Mouse (Mus musculus) liver, embryonic 11.5 days (tissue): ENCODE data around the gene Ankrd13a. TPM values are rescaled to one million over a fixed set of nuclear protein-coding genes. Genes with fewer than 3 reads are reported as not detected.
A peak's percentile ranks its signal among the peaks of the same experiment; 100 is the strongest.

ENCODE experiments used
- ATAC-seq: fragments of 200-750 bp; cut with Nextera tagmentation; replicated peaks from 2 replicates; pipeline ENCODE4 v1.8.0; 2017; ENCODE audit warnings: moderate number of reproducible peaks, mild to moderate bottlenecking, moderate TSS enrichment, moderate library complexity; ENCODE audit not compliant: low FRiP score
- DNase-seq: peaks from one replicate; pipeline ENCODE4 v3.0.0-alpha.2; 2017; ENCODE audit warnings: low spot score
- H3K27ac ChIP-seq: fragments of 300-500 bp; sonication (generic); 2 replicates; pipeline ENCODE4 v1.5.1; 2014; ENCODE audit warnings: mild to moderate bottlenecking, low read depth, low read length, control low read depth
- H3K27me3 ChIP-seq: fragments of 300-500 bp; sonication (generic); replicated peaks from 2 replicates; pipeline ENCODE4 v1.6.1; 2014; ENCODE audit warnings: low read length, mixed read lengths; ENCODE audit not compliant: control insufficient read depth, insufficient read depth
- H3K36me3 ChIP-seq: fragments of 300-500 bp; sonication (generic); 2 replicates; pipeline ENCODE4 v1.6.1; 2014; ENCODE audit warnings: mild to moderate bottlenecking, low read length, moderate library complexity, mixed read lengths; ENCODE audit not compliant: control insufficient read depth, insufficient read depth
- H3K4me1 ChIP-seq: fragments of 300-500 bp; sonication (generic); replicated peaks from 2 replicates; pipeline ENCODE4 v1.6.1; 2014; ENCODE audit warnings: low read length, mixed read lengths; ENCODE audit not compliant: control insufficient read depth, insufficient read depth
- H3K4me2 ChIP-seq: fragments of 300-500 bp; sonication (generic); 2 replicates; pipeline ENCODE4 v1.6.1; 2014; ENCODE audit warnings: mild to moderate bottlenecking, control low read depth, moderate library complexity
- H3K4me3 ChIP-seq: fragments of 300-500 bp; sonication (generic); 2 replicates; pipeline ENCODE4 v1.5.1; 2014; ENCODE audit warnings: low read depth, low read length, control low read depth
- H3K9ac ChIP-seq: fragments of 300-500 bp; sonication (generic); 2 replicates; pipeline ENCODE4 v1.6.1; 2014; ENCODE audit warnings: low read depth, low read length, control low read depth
- H3K9me3 ChIP-seq: fragments of 300-500 bp; sonication (generic); 2 replicates; pipeline ENCODE4 v1.6.1; 2016; ENCODE audit warnings: low read length, inconsistent platforms, mixed read lengths; ENCODE audit not compliant: control insufficient read depth
- WGBS: fragments of 180-500 bp; shearing (Covaris S2); extraction: QIAGEN DNeasy Blood & Tissue Kit; methylation state at CpG from one replicate; pipeline ENCODE4 v1.1.7; 2014; 5-methylcytosine and 5-hydroxymethylcytosine counted together
- polyA plus RNA-seq: library from polyadenylated mRNA; unstranded; fragments of >200 nt; fragmentation: Nextera tagmentation; extraction: Ambion mirVana; gene quantifications from 2 replicates; pipeline ENCODE4 v1.2.1, GENCODE M21; 2014

Ankrd13a gene
- polyA plus RNA-seq, 1 experiment from 2014 or later, result 81.2 TPM

- WGBS, result 93% methylated on average over 12 of the region's 12 CpGs
- DNase-seq (no peak), ATAC-seq (no peak)
- Histone ChIP-seq H3K9me3 (no peaks in the 10 kb centered on the region), H3K4me1 (no peaks in the 10 kb centered on the region), H3K27me3 (no peaks in the 10 kb centered on the region), H3K36me3 (peaks cover 27% of the 10 kb centered on the region), H3K9ac (no peak overlapping the region), H3K4me3 (no peak overlapping the region), H3K4me2 (no peak overlapping the region), H3K27ac (no peak overlapping the region)
These were observed 21.1 kb upstream of the Ankrd13a start for GRCm38 (mm10) chr5:114753384-114753783.

- Histone ChIP-seq H3K9me3 (no peaks in the 10 kb centered on the region), H3K4me1 (no peaks in the 10 kb centered on the region), H3K9ac (no peak overlapping the region), H3K36me3 (peaks cover 32% of the 10 kb centered on the region), H3K4me3 (no peak overlapping the region), H3K27me3 (no peaks in the 10 kb centered on the region), H3K27ac (no peak overlapping the region), H3K4me2 (no peak overlapping the region)
- ATAC-seq, result no peak
- 93% methylated on average over 5 of the region's 5 CpGs for WGBS
- DNase-seq, result no peak
These were observed 14.9 kb upstream of the Ankrd13a start for GRCm38 (mm10) chr5:114759536-114760090.

GRCm38 (mm10) chr5:114761980-114762379 lies 12.5 kb upstream of the Ankrd13a start:
- no peak overlapping the region for H3K4me2 ChIP-seq
- no peak overlapping the region for H3K9ac ChIP-seq
- H3K4me1 ChIP-seq, result no peaks in the 10 kb centered on the region
- ATAC-seq, result no peak
- 82% methylated on average over 8 of the region's 8 CpGs for WGBS
- no peaks in the 10 kb centered on the region for H3K27me3 ChIP-seq
- H3K36me3 ChIP-seq, result peaks cover 32% of the 10 kb centered on the region
- DNase-seq, result no peak
- H3K9me3 ChIP-seq, result no peaks in the 10 kb centered on the region
- no peak overlapping the region for H3K4me3 ChIP-seq
- no peak overlapping the region for H3K27ac ChIP-seq

GRCm38 (mm10) chr5:114764812-114765735 lies 9.4 kb upstream of the Ankrd13a start:
- H3K27me3 ChIP-seq, result no peaks in the 10 kb centered on the region
- 90% methylated on average over 18 of the region's 18 CpGs for WGBS
- H3K9me3 ChIP-seq, result no peaks in the 10 kb centered on the region
- no peak overlapping the region for H3K4me2 ChIP-seq
- no peak overlapping the region for H3K9ac ChIP-seq
- no peak overlapping the region for H3K4me3 ChIP-seq
- ATAC-seq, result no peak
- H3K4me1 ChIP-seq, result no peaks in the 10 kb centered on the region
- peaks cover 29% of the 10 kb centered on the region for H3K36me3 ChIP-seq
- DNase-seq, result no peak
- no peak overlapping the region for H3K27ac ChIP-seq

GRCm38 (mm10) chr5:114766686-114767085 lies 7.8 kb upstream of the Ankrd13a start:
- Histone ChIP-seq H3K4me3 (no peak overlapping the region), H3K4me2 (no peak overlapping the region), H3K27me3 (no peaks in the 10 kb centered on the region), H3K4me1 (peaks cover 1% of the 10 kb centered on the region; the same call in 1 of the 2 replicates), H3K27ac (no peak overlapping the region), H3K9ac (no peak overlapping the region), H3K36me3 (peaks cover 27% of the 10 kb centered on the region), H3K9me3 (no peaks in the 10 kb centered on the region)
- ATAC-seq (no peak), DNase-seq (no peak)
- 73% methylated on average over 8 of the region's 8 CpGs for WGBS

- Histone ChIP-seq H3K4me2 (no peak overlapping the region), H3K9me3 (no peaks in the 10 kb centered on the region), H3K27me3 (no peaks in the 10 kb centered on the region), H3K4me1 (peaks cover 5% of the 10 kb centered on the region; the same call in 1 of the 2 replicates), H3K36me3 (peaks cover 22% of the 10 kb centered on the region; the same call in 1 of the 2 replicates), H3K9ac (no peak overlapping the region), H3K27ac (no peak overlapping the region), H3K4me3 (no peak overlapping the region)
- DNase-seq (no peak), ATAC-seq (no peak)
- WGBS, result 89% methylated on average over 7 of the region's 7 CpGs
These were observed 7.3 kb upstream of the Ankrd13a start for GRCm38 (mm10) chr5:114767185-114767584.

GRCm38 (mm10) chr5:114769786-114770185 lies 4.7 kb upstream of the Ankrd13a start:
- Histone ChIP-seq H3K4me2 (no peak overlapping the region), H3K4me3 (no peak overlapping the region), H3K27me3 (no peaks in the 10 kb centered on the region), H3K9ac (no peak overlapping the region), H3K9me3 (no peaks in the 10 kb centered on the region), H3K27ac (no peak overlapping the region), H3K36me3 (peaks cover 9% of the 10 kb centered on the region; the same call in 1 of the 2 replicates), H3K4me1 (peaks cover 8% of the 10 kb centered on the region; the same call in 1 of the 2 replicates)
- 93% methylated on average over 8 of the region's 8 CpGs for WGBS
- ATAC-seq, result no peak
- no peak for DNase-seq

GRCm38 (mm10) chr5:114771796-114772195 lies 2.7 kb upstream of the Ankrd13a start:
- H3K9ac ChIP-seq, result no peak overlapping the region
- peaks cover 2% of the 10 kb centered on the region; the same call in 1 of the 2 replicates for H3K36me3 ChIP-seq
- peak overlapping the region; percentile 90 for H3K4me2 ChIP-seq
- H3K4me3 ChIP-seq, result peak overlapping the region; percentile 100
- no peaks in the 10 kb centered on the region for H3K27me3 ChIP-seq
- peaks cover 22% of the 10 kb centered on the region for H3K4me1 ChIP-seq
- DNase-seq (no peak), ATAC-seq (no peak)
- 50% methylated on average over 8 of the region's 8 CpGs for WGBS
- no peaks in the 10 kb centered on the region for H3K9me3 ChIP-seq
- no peak overlapping the region for H3K27ac ChIP-seq
